Mouse (Mus musculus): ENCODE data around the gene Itga4. TPM values are rescaled to one million over a fixed set of nuclear protein-coding genes. Genes with fewer than 3 reads are reported as not detected.

The Itga4 gene
- polyA plus RNA-seq, 1 experiment from 2014 or later, result 8.2 TPM

- ATAC-seq (ENCODE audit: insufficient read depth), result no peak
- Histone ChIP-seq H3K27ac (ENCODE audit: low read depth) (no peak overlapping the region), H3K9ac (no peak overlapping the region), H3K27me3 (ENCODE audit: insufficient read depth, low read length) (no peaks in the 10 kb centered on the region), H3K9me3 (ENCODE audit: low read depth, low read length) (no peaks in the 10 kb centered on the region), H3K4me1 (ENCODE audit: insufficient read depth) (no peaks in the 10 kb centered on the region), H3K4me3 (ENCODE audit: low read depth, low read length) (no peak overlapping the region), H3K36me3 (ENCODE audit: insufficient read depth) (no peaks in the 10 kb centered on the region), H3K4me2 (no peak overlapping the region)
- WGBS, result 73% methylated on average over 18 of the region's 18 CpGs
- DNase-seq, result peak; percentile 23
- peak; percentile 27; the same call in 1 of the 2 replicates for TF ChIP-seq CTCF (IDR thresholded peaks at IDR 0.05; ENCODE audit: low read depth)
These were observed 112.5 kb downstream of the Itga4 start for GRCm38 (mm10) chr2:79367451-79368450.

GRCm38 (mm10) chr2:79368661-79369060 is 113.4 kb downstream of the Itga4 start:
- WGBS, result 73% methylated on average over 12 of the region's 12 CpGs
- TF ChIP-seq CTCF (IDR thresholded peaks at IDR 0.05; ENCODE audit: low read depth), result no peak
- no peak overlapping the region for H3K9ac ChIP-seq

GRCm38 (mm10) chr2:79369061-79369524 is 113.9 kb downstream of the Itga4 start:
- DNase-seq (no peak), ATAC-seq (ENCODE audit: insufficient read depth) (no peak)
- WGBS, result 58% methylated on average over 7 of the region's 7 CpGs
- no peaks in the 10 kb centered on the region for H3K27me3 ChIP-seq (ENCODE audit: insufficient read depth, low read length)
- no peak overlapping the region for H3K4me2 ChIP-seq
- no peak for TF ChIP-seq CTCF (IDR thresholded peaks at IDR 0.05; ENCODE audit: low read depth)
- H3K4me1 ChIP-seq (ENCODE audit: insufficient read depth), result no peaks in the 10 kb centered on the region
- no peak overlapping the region for H3K27ac ChIP-seq (ENCODE audit: low read depth)
- H3K4me3 ChIP-seq (ENCODE audit: low read depth, low read length), result no peak overlapping the region
- no peaks in the 10 kb centered on the region for H3K9me3 ChIP-seq (ENCODE audit: low read depth, low read length)
- H3K9ac ChIP-seq, result no peak overlapping the region
- H3K36me3 ChIP-seq (ENCODE audit: insufficient read depth), result no peaks in the 10 kb centered on the region

More at GRCm38 (mm10) chr2:79368661-79369060, 113.4 kb downstream of the Itga4 start:
- DNase-seq (no peak), ATAC-seq (ENCODE audit: insufficient read depth) (no peak)
- no peaks in the 10 kb centered on the region for H3K36me3 ChIP-seq (ENCODE audit: insufficient read depth)
- H3K27me3 ChIP-seq (ENCODE audit: insufficient read depth, low read length), result no peaks in the 10 kb centered on the region
- H3K4me3 ChIP-seq (ENCODE audit: low read depth, low read length), result no peak overlapping the region
- no peaks in the 10 kb centered on the region for H3K9me3 ChIP-seq (ENCODE audit: low read depth, low read length)
- H3K27ac ChIP-seq (ENCODE audit: low read depth), result no peak overlapping the region
- no peaks in the 10 kb centered on the region for H3K4me1 ChIP-seq (ENCODE audit: insufficient read depth)
- H3K4me2 ChIP-seq, result no peak overlapping the region

DNA sequence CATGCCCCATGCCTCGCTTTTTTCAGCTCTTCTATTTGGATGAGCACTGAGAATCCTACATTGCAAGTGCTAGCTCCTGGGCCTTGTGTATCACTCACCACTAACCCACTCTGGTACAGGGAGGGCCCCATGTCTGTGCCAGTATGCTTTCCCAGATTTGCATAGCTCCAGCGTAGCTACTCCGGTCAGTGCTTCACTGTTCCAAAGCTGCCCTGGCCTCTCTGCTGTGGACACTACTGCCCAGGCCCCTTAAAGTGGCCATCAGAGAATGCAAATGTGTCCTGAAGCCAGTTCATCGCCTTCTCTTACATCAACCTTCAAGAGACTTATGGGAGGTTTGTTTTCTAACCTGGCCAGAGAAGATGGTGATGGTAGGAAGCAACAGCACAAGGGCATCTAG is 114.7 kb downstream of the Itga4 start:
- no peak overlapping the region for H3K27ac ChIP-seq (ENCODE audit: low read depth)
- H3K9ac ChIP-seq, result no peak overlapping the region
- no peak for ATAC-seq (ENCODE audit: insufficient read depth)
- no peaks in the 10 kb centered on the region for H3K9me3 ChIP-seq (ENCODE audit: low read depth, low read length)
- DNase-seq, result no peak
- no peaks in the 10 kb centered on the region for H3K36me3 ChIP-seq (ENCODE audit: insufficient read depth)
- no peak overlapping the region for H3K4me2 ChIP-seq
- TF ChIP-seq CTCF (IDR thresholded peaks at IDR 0.05; ENCODE audit: low read depth), result no peak
- H3K4me3 ChIP-seq (ENCODE audit: low read depth, low read length), result no peak overlapping the region
- no peaks in the 10 kb centered on the region for H3K4me1 ChIP-seq (ENCODE audit: insufficient read depth)
- no peaks in the 10 kb centered on the region for H3K27me3 ChIP-seq (ENCODE audit: insufficient read depth, low read length)
- 83% methylated on average over 4 of the region's 4 CpGs for WGBS

DNA sequence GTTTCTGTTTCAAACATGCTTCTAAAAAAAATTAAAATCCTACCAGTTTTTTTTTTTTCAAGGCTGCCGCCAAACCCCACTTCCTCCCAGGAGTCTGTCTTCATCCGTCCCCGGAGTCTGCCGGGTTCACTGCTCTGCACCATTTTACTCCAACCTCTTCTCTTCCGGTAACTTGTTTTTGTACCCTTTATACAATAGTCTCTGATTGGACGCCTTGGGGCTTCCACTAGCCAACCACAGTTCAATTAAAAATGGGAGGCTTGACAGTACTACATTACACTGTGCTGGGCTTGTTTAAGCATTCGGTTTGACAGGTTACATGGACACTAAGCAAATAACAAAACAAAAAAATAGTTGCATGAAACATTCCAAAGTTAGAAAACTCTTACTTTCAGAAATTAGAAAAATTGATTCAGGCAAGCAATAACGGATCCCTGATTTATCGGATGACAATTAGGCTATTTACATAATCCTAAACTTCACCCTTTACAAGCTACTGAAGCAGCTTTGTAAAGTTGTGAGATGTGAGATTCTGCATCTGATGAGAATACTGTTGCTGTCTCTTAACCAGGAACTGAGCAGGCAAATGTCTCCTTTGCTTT is 115.6 kb downstream of the Itga4 start:
- no peak overlapping the region for H3K9ac ChIP-seq
- ATAC-seq (ENCODE audit: insufficient read depth), result no peak
- no peak for DNase-seq
- no peak overlapping the region for H3K4me2 ChIP-seq
- no peaks in the 10 kb centered on the region for H3K9me3 ChIP-seq (ENCODE audit: low read depth, low read length)
- no peak overlapping the region for H3K4me3 ChIP-seq (ENCODE audit: low read depth, low read length)
- no peaks in the 10 kb centered on the region for H3K27me3 ChIP-seq (ENCODE audit: insufficient read depth, low read length)
- H3K27ac ChIP-seq (ENCODE audit: low read depth), result no peak overlapping the region
- H3K4me1 ChIP-seq (ENCODE audit: insufficient read depth), result no peaks in the 10 kb centered on the region
- TF ChIP-seq CTCF (IDR thresholded peaks at IDR 0.05; ENCODE audit: low read depth), result no peak
- H3K36me3 ChIP-seq (ENCODE audit: insufficient read depth), result no peaks in the 10 kb centered on the region
- WGBS, result 79% methylated on average over 9 of the region's 9 CpGs

GRCm38 (mm10) chr2:79371326-79372153 is 116.3 kb downstream of the Itga4 start:
- no peak for TF ChIP-seq CTCF (IDR thresholded peaks at IDR 0.05; ENCODE audit: low read depth)
- no peaks in the 10 kb centered on the region for H3K4me1 ChIP-seq (ENCODE audit: insufficient read depth)
- no peaks in the 10 kb centered on the region for H3K36me3 ChIP-seq (ENCODE audit: insufficient read depth)
- H3K9me3 ChIP-seq (ENCODE audit: low read depth, low read length), result no peaks in the 10 kb centered on the region
- DNase-seq (no peak), ATAC-seq (ENCODE audit: insufficient read depth) (no peak)
- H3K27ac ChIP-seq (ENCODE audit: low read depth), result no peak overlapping the region
- no peak overlapping the region for H3K9ac ChIP-seq
- H3K27me3 ChIP-seq (ENCODE audit: insufficient read depth, low read length), result no peaks in the 10 kb centered on the region
- H3K4me2 ChIP-seq, result no peak overlapping the region
- no peak overlapping the region for H3K4me3 ChIP-seq (ENCODE audit: low read depth, low read length)
- 80% methylated on average over 7 of the region's 7 CpGs for WGBS
